Mouse (Mus musculus) adrenal gland, adult 18-20 months (tissue): ENCODE results near the gene Mafg. TPM values are rescaled to one million over a fixed set of nuclear protein-coding genes. Genes with fewer than 3 reads are reported as not detected.

Experiments
- DNase-seq, 2 experiments: peaks; one replicate each; pipeline ENCODE4 v3.0.0; 2021 to 2022; ENCODE audit warnings: low spot score in 2 of 2
- total RNA-seq, 2 experiments: library from RNA; stranded (reverse); gene quantifications; 1 replicate in 1 of 2; 2 replicates in 1 of 2; pipeline ENCODE4 v1.2.3; 2021

Mafg gene
- total RNA-seq, 2 experiments from 2014 or later = 56.3 to 69.3 TPM

DNA sequence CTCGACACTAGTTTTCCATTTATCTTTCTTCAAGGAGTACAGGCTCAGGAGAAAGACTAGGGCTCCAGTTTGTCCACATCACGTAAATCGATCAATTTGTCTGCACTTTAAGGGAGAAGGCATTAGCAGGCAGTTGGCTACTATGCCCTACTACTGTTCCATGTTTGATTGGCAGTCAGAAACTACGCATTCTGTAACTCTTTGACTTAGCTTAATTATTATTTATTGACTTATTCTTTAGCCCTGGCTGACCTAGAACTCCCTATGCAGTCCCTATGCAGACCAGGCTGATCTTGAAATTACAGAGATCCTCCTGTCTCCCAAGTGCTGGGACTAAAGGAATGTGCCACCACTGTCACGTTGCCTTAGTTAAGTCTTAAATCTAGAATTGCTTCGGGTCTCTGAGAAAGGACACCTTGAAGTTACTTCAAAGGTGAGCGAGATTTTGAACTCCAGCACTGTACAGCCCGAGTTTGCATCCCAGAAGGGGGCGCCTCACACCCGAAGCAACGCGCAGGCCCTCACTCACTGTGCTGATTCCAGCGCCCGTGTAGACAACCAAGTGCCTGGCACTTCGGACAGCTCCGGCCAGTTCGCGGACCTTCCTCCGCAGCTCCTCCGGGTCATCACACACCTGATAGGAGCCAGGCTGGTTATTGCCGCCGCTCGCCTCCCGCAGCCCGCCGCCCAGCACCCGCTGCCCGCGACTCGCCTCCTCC lies 9.3 kb downstream of the Mafg start:
- DNase-seq = peak; percentile 56 to 72

DNA sequence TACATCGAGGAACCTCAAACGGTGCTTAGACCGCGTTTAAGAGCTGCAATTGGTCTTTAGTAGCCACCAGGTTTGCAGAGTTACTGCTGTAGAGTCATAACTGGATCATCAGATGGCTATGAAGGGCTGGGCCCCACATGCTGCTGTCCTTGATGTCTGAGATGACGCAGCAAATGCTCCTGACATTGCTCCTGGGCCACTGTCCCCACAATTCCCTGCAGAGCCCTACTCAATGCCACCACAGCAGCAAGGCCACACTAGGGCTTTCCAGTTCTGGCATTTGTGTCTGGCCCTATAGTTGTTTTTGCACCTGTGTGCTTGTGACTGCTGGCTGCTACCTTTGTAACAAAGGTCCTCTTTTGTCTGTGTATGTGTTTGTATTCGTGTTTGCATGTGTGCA lies 10.6 kb downstream of the Mafg start:
- no peak for DNase-seq

GRCm38 (mm10) chr11:120620195-120620594 lies 13.2 kb downstream of the Mafg start:
- no peak for DNase-seq

- no peak for DNase-seq
Measured at GRCm38 (mm10) chr11:120618619-120619535, 14.5 kb downstream of the Mafg start.

DNA sequence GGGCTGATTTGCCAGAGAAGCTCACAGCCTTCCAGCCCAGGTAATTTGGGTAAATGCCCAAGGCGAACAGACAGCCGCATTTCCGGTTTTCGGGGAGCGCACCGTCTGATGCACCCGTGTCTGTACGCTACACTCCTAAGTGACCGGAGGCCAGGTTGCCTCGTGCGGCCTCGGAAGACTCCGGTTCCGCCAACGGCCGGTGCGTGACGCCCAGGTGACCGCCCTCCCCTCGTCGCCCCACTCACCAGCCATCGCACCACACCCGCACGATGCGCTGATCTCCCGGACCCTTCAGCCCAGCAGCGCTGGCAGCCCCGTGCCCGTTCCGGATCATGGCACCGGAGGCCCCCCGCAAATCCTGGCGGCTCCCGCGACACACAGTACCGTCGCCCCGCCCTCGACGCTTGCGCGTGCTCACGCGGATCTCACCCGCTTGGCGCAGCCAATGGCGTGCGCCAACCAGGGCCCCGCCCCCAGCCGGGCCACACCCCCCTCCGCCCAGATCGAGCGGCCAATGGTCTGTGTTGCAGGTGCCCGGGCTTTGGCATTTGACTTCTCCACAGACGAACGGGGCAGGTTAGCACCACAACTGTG lies 15.8 kb downstream of the Mafg start, which contains the start of gene Pcyt2:
Gene Pcyt2, minus strand, starts transcription at position 418 of the 594 bp plus-strand sequence.
- peak; percentile 94 for DNase-seq

DNA sequence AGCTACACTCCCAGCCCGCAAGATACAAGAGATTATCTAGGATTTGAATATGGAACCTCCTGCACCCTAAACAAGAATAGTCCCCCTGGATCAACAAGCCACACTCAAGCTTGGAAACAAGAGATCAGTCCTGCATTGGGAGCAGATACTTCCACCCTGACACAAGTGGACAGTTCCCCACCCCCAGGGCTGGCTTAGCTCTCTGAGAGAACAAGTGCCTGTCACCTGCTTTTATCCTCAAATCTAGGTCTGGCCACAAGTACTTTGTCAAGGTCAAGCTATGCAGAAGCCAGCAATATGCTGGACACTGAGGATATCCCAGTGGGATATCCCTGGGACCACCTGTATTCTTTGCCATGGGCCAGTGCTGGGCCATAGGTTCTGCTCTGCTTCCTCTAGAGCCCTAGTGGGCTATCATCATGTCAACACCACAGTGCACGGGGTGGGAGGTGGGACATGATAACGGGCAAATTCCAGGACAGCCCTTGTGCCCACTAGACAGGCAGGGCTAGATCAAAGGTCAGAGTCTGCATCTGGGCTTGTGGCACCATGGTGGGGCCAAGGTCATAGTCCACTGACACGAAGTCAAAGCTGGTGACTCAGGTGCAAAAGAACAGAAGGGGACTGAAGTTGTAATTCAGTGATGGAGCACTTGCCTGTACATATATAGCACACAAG lies 16.6 kb downstream of the Mafg start:
- no peak for DNase-seq

- no peak for DNase-seq
Measured at GRCm38 (mm10) chr11:120615606-120616203, 17.7 kb downstream of the Mafg start.

GRCm38 (mm10) chr11:120615167-120615566 lies 18.2 kb downstream of the Mafg start:
- DNase-seq = no peak

GRCm38 (mm10) chr11:120613976-120614375 lies 19.4 kb downstream of the Mafg start:
- DNase-seq = no peak

DNA sequence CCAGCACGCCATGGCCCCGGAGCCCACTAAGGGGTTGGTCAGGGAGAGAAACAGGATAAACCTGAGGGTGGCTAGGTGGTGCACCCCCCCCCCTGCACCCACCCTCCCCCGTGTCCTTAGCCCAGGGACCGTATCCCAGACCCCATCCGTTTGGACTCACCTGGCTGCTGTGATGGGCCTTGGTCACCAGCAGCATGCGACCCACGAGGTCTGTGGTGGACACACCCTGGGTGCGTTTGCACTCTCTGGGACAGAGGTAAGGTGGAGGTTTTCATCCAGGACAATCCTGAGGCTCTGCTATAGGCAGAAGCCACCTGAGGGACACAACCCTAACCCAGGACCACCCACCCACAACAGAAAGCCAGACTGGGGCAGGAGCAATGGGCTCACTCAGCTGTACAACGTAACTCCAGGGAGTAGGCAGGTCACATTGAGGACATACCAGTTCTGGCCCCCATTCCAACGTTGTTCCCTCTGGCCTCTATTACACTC lies 19.9 kb downstream of the Mafg start:
- DNase-seq = no peak

DNA sequence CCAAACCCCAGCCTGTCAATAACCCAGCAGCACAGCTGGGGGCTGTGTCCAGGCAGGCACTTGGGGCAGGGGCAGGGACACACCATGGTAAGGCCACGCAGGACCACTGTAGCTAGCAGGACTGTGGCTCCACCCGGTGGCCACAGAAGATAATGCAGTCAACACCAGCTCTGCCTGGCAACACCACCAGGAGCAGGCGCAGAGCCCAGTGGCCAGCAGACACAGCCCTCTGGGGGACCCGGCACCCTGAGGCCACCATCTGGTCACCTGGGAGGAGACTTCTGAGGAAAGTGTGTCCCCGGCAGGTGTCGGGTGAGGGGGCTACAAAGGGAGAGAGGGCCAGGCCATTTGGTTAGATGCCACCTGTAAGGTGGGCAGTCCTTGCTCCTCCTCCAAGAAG lies 20.6 kb downstream of the Mafg start:
- peak; percentile 70 to 72 for DNase-seq

DNA sequence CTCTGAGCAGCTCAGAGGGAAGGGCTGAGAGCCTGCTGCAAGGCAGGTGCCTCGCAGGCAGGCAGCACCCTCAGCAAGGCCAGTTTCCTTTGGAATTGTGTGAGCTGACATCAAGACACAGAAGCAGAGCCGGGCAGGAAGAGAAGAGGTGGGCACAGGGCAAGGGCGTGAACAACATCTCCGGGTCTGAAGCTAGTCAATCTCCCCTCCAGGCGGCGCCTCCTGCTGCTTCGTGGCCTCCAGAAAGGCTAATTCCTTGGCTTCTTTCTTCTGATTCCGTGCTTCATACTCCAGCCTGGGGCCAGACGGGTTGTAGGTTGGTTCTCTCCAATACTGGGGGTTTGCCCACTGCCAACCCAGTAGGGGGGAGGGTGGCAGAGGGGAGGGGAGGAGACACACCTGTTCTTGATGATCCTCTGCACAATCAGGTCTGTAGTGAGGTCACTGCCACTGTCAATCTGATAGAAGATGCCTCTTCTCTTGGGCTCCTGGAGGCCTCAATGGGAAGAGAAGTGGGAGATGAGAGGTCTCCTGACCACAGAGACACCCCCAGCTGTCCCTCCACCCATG lies 22.8 kb downstream of the Mafg start:
- DNase-seq = no peak

DNA sequence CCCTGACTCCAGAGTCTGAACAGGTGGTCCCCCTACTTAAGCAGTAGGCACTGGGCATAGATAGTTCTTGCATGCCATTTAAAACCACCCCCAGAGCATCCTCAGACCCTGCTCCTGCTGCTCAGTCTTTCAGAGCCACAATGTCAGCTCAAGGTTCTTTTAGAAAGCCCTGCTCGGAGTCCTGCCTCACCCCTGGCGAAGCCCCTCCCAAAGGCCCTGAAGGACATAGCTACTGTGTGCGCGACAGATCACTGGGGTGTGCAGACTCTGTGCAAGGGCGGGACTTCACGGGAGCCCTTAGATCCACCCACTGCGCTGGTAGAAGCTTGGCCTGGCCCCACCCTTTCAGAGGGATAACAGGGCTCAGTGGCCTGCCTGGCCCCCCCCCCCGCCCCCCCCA lies 24.1 kb downstream of the Mafg start:
- peak in 1 of 2 experiments; percentile 26 for DNase-seq

- DNase-seq = no peak
Measured at GRCm38 (mm10) chr11:120608241-120609034, 25.0 kb downstream of the Mafg start, which contains the start of gene Npb. TSS of gene Npb (plus strand) at chr11:120608477.

DNA sequence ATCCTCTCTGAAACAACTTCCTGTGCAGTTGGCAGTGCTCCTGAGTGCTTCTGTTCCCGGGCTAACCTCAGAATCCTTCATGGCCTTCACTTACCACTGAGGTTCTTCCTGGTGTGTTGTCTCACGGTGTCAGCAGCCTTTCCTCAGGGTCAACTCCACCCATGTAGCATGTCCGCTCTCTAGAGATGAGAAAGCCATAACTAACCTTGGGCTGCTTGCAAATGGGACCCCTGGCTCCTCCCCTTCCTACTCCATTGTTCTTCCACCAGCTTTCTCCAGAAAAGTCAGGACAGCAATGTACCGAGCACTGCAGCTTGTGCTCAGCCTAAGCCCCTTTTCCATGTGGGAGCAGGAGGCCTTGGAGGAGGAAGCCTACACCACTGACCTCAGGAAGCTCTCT lies 26.6 kb downstream of the Mafg start:
- no peak for DNase-seq

- DNase-seq = no peak
Measured at GRCm38 (mm10) chr11:120605667-120606066, 27.7 kb downstream of the Mafg start.

GRCm38 (mm10) chr11:120603545-120603944 lies 29.9 kb downstream of the Mafg start:
- DNase-seq = no peak

- DNase-seq = no peak
Measured at GRCm38 (mm10) chr11:120600716-120601115, 32.7 kb downstream of the Mafg start.

DNA sequence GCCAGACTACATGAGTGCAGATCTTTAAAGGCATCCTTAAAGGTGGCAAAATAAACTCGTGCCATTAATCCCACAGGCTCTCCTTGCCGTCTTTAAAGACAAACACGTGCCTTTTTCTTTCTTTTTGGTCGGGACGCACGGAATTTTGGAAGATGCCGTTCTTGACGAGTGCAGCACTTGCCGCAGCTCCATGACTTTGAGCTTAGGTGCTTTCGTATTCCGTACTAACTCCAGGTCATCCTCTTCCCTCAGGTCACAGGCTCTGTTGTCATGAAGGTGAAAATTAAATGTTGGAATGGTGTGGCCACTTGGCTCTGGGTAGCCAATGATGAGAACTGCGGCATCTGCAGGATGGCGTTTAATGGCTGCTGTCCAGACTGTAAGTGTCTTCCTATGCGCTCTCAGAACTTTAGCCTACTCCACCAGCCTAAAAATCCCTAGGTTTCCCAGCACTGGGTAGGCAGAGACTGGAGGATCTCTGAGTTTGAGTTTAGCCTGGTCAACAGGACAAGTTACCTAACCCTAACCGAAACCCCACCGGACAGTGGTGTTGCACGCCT lies 34.3 kb downstream of the Mafg start:
- DNase-seq = no peak
